Mouse (Mus musculus) frontal cortex, adult (tissue): ENCODE results near the gene Gm8212.
"Not testable (repeated sequence)": the region's sequence is repeated elsewhere in the genome, so short reads cannot be mapped to it uniquely, and the experiment has no call there.

Experiments used
- ATAC-seq: cut with Nextera tagmentation; 2 replicates; pipeline ENCODE4 v1.9.2; 2017; ENCODE audit warnings: mild to moderate bottlenecking, moderate library complexity, mixed read lengths; ENCODE audit not compliant: low TSS enrichment

Gm8212 gene

GRCm38 (mm10) chr14:44197361-44197760 is at the start of gene Gm8212:
Gm8212 (plus strand) TSS chr14:44197661.
- ATAC-seq, result not testable (repeated sequence)

- not testable (repeated sequence) for ATAC-seq
Observed at GRCm38 (mm10) chr14:44213154-44213553, 15.7 kb downstream of the Gm8212 start, which contains the start of gene 4930503E14Rik. 4930503E14Rik (minus strand) TSS chr14:44213254.

GRCm38 (mm10) chr14:44248039-44248438 is 50.6 kb downstream of the Gm8212 start:
- no peak for ATAC-seq
